Mouse (Mus musculus) left cerebral cortex, adult 2 months (tissue): ENCODE measurements around the gene Samd4. TPM values are rescaled to one million over a fixed set of nuclear protein-coding genes. Genes with fewer than 3 reads are reported as not detected.

Source experiments
- DNase-seq, 2 experiments: peaks; one replicate each; pipeline ENCODE4 v3.0.0; 2021 to 2022; ENCODE audit warnings: low spot score in 2 of 2, mixed read lengths in 1 of 2; ENCODE audit errors: extremely low spot score in 1 of 2
- H3K27ac ChIP-seq: fragments of 200-600 bp; 2 replicates; pipeline ENCODE4 v1.8.1; 2022
- H3K4me3 ChIP-seq: fragments of 200-600 bp; 2 replicates; pipeline ENCODE4 v1.8.1; 2022
- CTCF ChIP-seq: fragments of 200-600 bp; IDR thresholded peaks from 2 replicates; pipeline ENCODE4 v1.8.1; 2022; ENCODE audit warnings: antibody characterized with exemption, mild to moderate bottlenecking, moderate library complexity
- intact Hi-C: fragments of 180-260 bp; cut with DNase I; formaldehyde crosslinking; loops from one replicate; pipeline ENCODE4 v1.15.1; 2025
- long read RNA-seq, 2 experiments: library from polyadenylated mRNA; stranded (forward); transcript quantifications; one replicate each; pipeline ENCODE4 v2.0.0; 2021; ENCODE audit warnings: borderline mapping rate in 2 of 2
- total RNA-seq, 2 experiments: library from RNA; stranded (reverse); gene quantifications; 2 replicates each; pipeline ENCODE4 v1.2.3; 2021

Gene Samd4
- total RNA-seq, result 10 to 100 TPM; 26.8 to 32.1 TPM
- long read RNA-seq, experiment 1, full-length matches to known transcripts, result 2 of 3 reads
- long read RNA-seq, experiment 1, partial matches to known transcripts, result 0 of 3 reads
- long read RNA-seq, experiment 1, other reads (novel, unspliced or antisense), result 1 of 3 reads
- long read RNA-seq, experiment 2, partial matches to known transcripts, result 0 of 1 reads
- long read RNA-seq, experiment 2, other reads (novel, unspliced or antisense), result 1 of 1 reads

- intact Hi-C loops, result loop anchor here (2.0 to 5.0 kb wide), 3 partner anchors 122 to 375 kb away; partner anchors contain the start of gene Gch1
- peak within 1 kb of the TSS; percentile 90 for H3K27ac ChIP-seq
- DNase-seq, result peak; percentile 59 to 71
- H3K4me3 ChIP-seq, result peak within 1 kb of the TSS; percentile 81
- TF ChIP-seq CTCF, result peak; percentile 37
These were observed at the start of gene Samd4 for GRCm38 (mm10) chr14:46882431-46883067. TSS of gene Samd4 (plus strand) at chr14:46882854.

GRCm38 (mm10) chr14:46839326-46839725 lies 43.3 kb upstream of the Samd4 start:
- no peak for TF ChIP-seq CTCF
- no peak overlapping the region for H3K27ac ChIP-seq
- DNase-seq, result no peak
- H3K4me3 ChIP-seq, result no peak overlapping the region
- intact Hi-C loops, result no loop called here

GRCm38 (mm10) chr14:46845706-46846105 lies 36.9 kb upstream of the Samd4 start:
- intact Hi-C loops, result no loop called here
- TF ChIP-seq CTCF, result no peak
- Histone ChIP-seq H3K4me3 (no peak overlapping the region), H3K27ac (no peak overlapping the region)
- no peak for DNase-seq

- Histone ChIP-seq H3K4me3 (no peak overlapping the region), H3K27ac (no peak overlapping the region)
- DNase-seq, result no peak
- TF ChIP-seq CTCF, result no peak
- intact Hi-C loops, result no loop called here
These were observed 34.5 kb upstream of the Samd4 start for GRCm38 (mm10) chr14:46848063-46848590.

- H3K27ac ChIP-seq, result no peak overlapping the region
- DNase-seq, result no peak
- no peak overlapping the region for H3K4me3 ChIP-seq
- no peak for TF ChIP-seq CTCF
- intact Hi-C loops, result no loop called here
These were observed 33.9 kb upstream of the Samd4 start for GRCm38 (mm10) chr14:46848736-46849135.

- Histone ChIP-seq H3K27ac (no peak overlapping the region), H3K4me3 (no peak overlapping the region)
- TF ChIP-seq CTCF, result no peak
- DNase-seq, result no peak
- intact Hi-C loops, result no loop called here
These were observed 32.9 kb upstream of the Samd4 start for GRCm38 (mm10) chr14:46849769-46850168.

- Histone ChIP-seq H3K27ac (no peak overlapping the region), H3K4me3 (no peak overlapping the region)
- TF ChIP-seq CTCF, result no peak
- no peak for DNase-seq
- intact Hi-C loops, result no loop called here
These were observed 29.0 kb upstream of the Samd4 start for GRCm38 (mm10) chr14:46853677-46854076.

- no peak for DNase-seq
- H3K27ac ChIP-seq, result no peak overlapping the region
- intact Hi-C loops, result no loop called here
- no peak for TF ChIP-seq CTCF
- no peak overlapping the region for H3K4me3 ChIP-seq
These were observed 19.7 kb upstream of the Samd4 start for GRCm38 (mm10) chr14:46862922-46863321.

GRCm38 (mm10) chr14:46880935-46881334 lies 1.7 kb upstream of the Samd4 start:
- no peak overlapping the region for H3K27ac ChIP-seq
- intact Hi-C loops, result loop anchor here (1.0 to 5.0 kb wide), 3 partner anchors 206 to 376 kb away; partner anchors contain the start of gene Gch1
- no peak overlapping the region for H3K4me3 ChIP-seq
- DNase-seq, result peak; percentile 41 to 50
- peak; percentile 76 for TF ChIP-seq CTCF

- intact Hi-C loops, result loop anchor here (1.0 to 5.0 kb wide), 4 partner anchors 123 to 375 kb away; partner anchors contain the start of gene Gch1
- H3K27ac ChIP-seq, result peak overlapping the region; percentile 67
- DNase-seq, result peak; percentile 29 to 34
- H3K4me3 ChIP-seq, result peak overlapping the region; percentile 81
- TF ChIP-seq CTCF, result no peak
These were observed 848 bp upstream of the Samd4 start for GRCm38 (mm10) chr14:46881581-46882430.

- Histone ChIP-seq H3K4me3 (peak overlapping the region; percentile 81), H3K27ac (peak overlapping the region; percentile 90)
- peak; percentile 70 to 73 for DNase-seq
- TF ChIP-seq CTCF, result peak; percentile 7; the same call in 1 of the 2 replicates
- intact Hi-C loops, result loop anchor here (2.0 to 5.0 kb wide), 3 partner anchors 122 to 374 kb away; partner anchors contain the start of gene Gch1
These were observed 615 bp downstream of the Samd4 start for GRCm38 (mm10) chr14:46883068-46883870.
